Mouse (Mus musculus) yolk sac, embryonic 10.5 days (tissue): ENCODE measurements around the gene Ptk7.

Experiments used
- DNase-seq: peaks from one replicate; pipeline ENCODE4 v3.0.0-alpha.2; 2017; ENCODE audit warnings: low spot score

Gene Ptk7

GRCm38 (mm10) chr17:46556584-46556945 is 72.7 kb downstream of the Ptk7 start:
- no peak for DNase-seq

- DNase-seq = peak; percentile 98
These were observed 73.4 kb downstream of the Ptk7 start, which contains the start of gene Srf for GRCm38 (mm10) chr17:46555673-46556583. Gene Srf, minus strand, starts transcription at chr17:46556175.

GRCm38 (mm10) chr17:46554977-46555672 is 74.2 kb downstream of the Ptk7 start:
- peak; percentile 58 for DNase-seq

GRCm38 (mm10) chr17:46554646-46554976 is 74.7 kb downstream of the Ptk7 start:
- peak; percentile 16 for DNase-seq

GRCm38 (mm10) chr17:46553926-46554325 is 75.4 kb downstream of the Ptk7 start:
- DNase-seq = no peak

DNA sequence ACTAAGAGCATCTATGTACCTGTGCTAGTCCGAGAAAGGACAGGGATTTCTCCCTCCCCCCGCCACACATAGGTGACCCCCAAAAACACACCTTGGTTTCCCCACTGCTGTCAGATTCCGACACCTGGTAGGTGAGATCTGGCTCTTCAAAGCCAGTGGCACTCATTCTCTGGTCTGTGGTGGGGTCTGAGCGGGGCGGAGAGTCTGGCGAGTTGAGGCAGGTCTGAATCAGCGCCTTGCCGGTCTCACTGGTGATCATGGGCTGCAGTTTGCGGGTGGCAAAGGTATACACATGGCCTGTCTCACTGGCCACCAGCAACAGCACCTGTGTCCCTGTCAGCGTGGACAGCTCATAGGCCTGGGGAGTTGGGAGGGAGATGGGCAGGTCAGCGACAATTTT is 75.8 kb downstream of the Ptk7 start:
- no peak for DNase-seq

DNA sequence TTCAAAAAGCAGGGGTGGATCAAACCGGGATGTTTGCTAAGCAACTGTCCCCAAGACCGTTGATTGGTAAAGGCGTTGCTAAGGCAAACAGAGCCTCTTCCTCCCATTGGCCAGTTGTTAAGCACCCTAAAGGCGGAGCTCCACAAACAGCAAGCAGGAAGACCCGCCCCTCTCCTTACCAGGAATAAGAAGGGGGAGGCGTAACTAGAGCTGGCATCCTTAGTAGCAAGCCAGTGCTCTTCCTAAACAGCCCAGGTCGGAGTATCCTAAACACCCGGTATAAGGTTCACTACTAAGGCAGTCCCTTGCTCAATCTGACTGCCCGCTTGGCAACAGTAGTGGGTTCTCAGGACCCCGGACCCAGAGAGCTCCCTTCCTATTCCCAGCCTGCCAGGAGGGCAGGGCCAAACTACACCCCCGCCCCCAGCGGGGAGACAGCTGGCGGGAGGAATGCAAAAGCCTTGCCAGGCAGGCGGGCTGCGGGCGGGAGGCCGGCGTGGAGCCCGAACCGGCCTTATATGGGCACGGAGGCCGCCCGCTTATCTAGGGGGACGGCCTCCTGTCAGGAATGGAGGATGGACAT is 76.4 kb downstream of the Ptk7 start:
- DNase-seq = peak; percentile 83

DNA sequence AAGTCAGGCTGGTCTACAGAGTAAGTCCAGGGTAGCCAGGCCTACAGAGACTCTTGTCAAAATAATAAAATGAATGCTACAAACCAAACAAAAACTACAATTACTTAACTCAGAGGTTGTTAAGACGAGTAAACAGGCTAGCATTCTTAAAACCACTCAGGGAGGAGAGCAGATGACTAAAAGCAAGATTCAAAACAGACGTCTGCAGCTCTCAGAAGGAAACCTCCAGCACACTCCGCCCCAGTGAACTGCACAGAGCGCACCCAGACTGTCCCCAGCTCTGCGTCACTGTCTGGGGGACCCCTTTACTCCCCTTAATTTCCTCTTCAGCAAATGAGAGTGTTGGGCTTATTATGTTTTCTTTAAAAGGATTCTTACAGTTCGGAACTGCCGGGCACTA is 77.2 kb downstream of the Ptk7 start:
- DNase-seq = no peak

DNA sequence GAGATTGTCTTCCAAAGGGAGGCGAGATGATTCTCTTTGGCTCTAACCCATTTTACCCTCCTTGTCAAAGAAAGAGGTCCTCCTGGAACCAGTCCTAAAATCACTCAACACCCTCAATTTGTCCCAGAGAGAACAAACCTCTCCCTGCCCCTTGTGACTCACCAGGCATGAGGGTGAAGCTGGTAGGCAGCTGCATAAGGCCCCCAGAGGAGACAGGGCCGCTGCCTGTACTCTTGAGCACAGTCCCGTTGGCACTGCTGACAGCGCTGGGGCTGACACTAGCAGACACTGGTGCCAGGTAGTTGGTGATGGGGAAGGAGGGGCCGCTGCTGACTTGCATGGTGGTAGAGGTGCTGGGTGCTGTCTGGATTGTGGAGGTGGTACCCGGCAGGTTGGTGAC is 77.9 kb downstream of the Ptk7 start:
- no peak for DNase-seq

DNA sequence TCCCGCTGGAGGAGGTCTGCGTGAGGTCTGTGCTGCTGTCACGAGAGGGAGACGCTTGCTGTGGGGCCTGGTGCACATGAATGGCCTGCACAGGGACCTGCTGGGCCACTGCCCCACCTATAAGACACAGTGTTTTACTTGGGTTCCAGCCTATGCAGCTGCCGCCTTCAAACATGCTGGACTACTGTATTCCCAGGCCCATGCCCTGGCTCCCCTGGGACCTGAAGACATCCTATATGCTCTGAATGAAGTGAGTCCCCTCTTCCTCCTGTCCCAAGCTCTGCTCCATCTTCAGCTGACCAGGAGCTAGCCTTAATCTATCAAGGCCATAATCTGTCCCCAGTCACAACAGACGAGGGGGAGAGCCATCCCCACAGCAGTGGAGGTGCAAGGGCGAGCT is 78.4 kb downstream of the Ptk7 start:
- no peak for DNase-seq

- no peak for DNase-seq
These were observed 79.7 kb downstream of the Ptk7 start for GRCm38 (mm10) chr17:46549642-46550041.

DNA sequence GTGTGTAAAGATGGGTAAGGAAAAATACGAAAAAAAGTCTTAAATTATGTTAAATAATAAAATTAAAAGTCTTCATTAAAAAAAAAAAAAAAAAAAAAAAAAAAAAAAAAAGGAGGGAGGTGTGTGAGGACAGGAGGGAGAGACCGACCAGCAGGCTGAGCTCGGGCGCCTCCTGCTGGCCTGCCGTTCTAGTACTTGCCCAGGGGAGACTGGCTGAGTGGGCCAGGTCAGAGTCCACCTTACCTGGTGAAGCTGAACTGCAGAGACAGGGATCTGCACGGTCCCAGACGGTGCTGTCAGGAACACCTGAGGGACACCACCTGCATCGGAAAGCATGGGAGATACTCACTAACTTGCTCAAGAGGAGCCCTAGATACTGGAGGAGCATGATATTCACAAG is 80.1 kb downstream of the Ptk7 start:
- DNase-seq = peak; percentile 50

DNA sequence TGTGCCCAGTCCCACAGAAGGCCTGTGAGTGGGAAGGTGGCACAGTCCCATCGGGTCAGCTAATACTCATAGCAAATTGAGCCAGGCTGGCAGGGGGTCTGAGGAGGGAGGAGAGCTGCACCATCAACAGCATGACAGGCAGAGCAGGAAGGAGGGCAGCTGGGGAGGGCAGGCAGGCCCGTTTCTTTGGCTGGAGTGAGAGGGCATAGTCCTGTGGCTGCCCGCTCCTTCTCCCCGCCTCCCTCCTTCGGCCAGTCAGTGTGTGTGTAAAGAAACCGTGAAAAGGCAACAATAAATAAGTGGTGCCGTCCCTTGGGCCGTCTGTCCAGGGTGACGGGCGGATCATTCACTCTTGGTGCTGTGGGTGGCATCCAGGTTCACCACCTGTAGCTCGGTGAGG is 80.6 kb downstream of the Ptk7 start:
- no peak for DNase-seq

DNA sequence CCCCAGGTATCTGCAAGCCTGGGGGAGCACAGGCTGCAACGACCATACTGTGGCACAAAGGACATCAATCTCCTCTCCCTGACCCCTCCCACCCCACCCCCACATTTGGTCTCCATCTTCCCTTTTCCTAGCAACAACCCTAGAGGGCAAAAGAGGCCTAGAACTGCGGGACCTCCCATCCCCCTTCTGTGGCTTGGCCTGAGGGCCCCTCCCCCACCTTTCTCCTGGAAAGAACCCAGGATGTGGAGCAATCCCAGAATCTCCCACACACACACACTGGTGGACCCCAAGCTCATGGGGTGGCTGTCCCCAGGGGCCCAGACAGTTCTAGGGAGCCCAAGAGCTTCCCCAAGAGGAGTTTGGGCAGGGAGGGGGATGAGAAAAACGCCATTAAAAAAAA is 81.4 kb downstream of the Ptk7 start:
- DNase-seq = no peak

DNA sequence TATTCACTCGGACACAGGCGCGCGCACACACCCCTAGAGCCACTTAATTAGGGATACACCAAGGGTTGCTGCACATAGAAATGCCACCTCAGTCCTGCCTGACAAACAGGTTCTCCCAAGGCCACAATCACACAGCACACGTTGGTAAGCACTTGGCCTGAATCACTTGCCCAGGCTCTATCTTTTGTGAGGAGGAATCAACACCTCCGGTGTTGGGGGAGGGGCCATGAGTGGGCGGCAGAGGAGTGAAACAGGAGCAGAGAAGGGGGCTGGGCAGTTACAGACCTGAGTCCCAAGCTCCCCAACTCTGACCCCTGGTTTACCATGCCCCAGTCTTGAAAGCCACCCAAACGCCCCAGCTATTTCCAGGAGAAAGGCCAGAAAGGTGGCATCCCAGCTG is 82.3 kb downstream of the Ptk7 start:
- no peak for DNase-seq

- no peak for DNase-seq
These were observed 82.7 kb downstream of the Ptk7 start for GRCm38 (mm10) chr17:46546591-46546990.

DNA sequence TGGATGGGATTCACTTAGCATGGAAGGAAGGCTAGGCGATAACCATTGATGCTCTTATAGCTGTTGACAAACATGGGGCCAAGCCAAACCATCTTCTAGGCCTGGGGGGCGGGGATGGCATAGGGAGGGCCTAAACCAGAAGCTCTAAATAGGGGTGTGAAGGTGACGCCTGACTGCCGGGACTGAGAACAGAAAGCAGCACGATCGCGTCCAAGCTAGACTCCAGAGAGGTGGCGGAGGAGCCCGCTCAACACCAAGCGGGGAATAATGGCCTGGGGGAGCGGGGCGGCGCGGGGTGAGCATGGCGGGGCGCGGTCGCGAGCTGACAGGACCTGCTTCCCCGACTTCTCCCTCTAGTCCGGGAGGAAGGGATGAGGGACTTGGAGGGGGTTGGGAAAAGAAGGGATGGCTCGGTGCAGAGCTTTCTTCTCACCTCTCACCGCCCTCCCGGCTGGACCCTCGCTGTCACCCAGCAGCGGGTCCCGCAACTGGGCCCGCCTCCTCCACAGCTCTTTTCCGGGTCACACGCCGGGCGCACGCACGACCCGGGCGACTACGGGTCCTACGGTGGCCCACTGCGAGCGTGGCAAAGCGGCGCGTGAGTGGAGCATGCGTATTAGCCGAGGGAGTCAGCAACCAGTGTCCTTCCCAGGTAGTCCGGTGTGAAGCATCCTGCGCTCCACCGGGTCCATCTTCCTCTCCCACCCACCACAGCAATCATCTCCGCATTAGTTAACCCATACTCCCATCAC is 83.3 kb downstream of the Ptk7 start, which contains the start of gene Cul9:
Cul9 (minus strand) TSS at position 576 of the 752 bp plus-strand sequence.
- peak; percentile 26 for DNase-seq

- DNase-seq = no peak
These were observed 85.6 kb downstream of the Ptk7 start for GRCm38 (mm10) chr17:46543661-46544060.

- DNase-seq = peak; percentile 40
These were observed 103.6 kb downstream of the Ptk7 start for GRCm38 (mm10) chr17:46525579-46526307.

- DNase-seq = no peak
These were observed 104.2 kb downstream of the Ptk7 start for GRCm38 (mm10) chr17:46525065-46525464.

DNA sequence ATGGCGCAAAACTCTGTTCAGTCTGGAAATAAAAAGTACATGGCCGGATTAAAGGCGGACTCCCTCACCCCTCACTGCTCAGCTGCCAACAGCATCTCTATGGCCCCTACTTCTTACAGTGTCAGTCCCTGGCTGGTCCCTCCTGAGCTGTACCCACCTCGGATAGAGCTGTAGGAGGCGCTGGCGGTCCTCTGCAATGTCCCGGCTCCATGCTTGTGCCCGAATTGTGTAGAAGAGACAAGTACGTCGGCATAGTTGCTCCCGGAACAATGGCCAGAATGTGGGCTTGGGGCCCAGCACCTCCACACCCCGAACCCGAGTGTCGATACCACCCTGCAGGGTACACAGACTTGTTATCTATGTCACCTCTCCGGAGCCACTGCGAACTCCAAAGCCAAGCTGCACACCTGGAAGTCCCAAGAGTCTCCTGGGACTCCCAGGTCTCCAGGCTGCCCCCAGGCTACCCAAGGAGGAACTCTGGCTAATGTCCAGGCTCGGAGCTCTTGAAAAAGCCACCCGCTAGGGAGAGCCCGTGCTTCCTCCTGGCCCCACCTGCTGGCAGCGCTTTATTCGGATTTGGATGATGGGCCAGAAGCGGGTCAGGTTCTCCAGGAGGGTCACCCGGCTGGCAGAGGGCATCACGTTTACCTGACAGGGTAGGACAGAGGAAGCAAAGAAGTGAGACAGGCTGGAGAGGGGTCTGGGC is 107.2 kb downstream of the Ptk7 start:
- DNase-seq = no peak
